Mouse (Mus musculus): ENCODE measurements around the gene Disc1. TPM values are rescaled to one million over a fixed set of nuclear protein-coding genes. Genes with fewer than 3 reads are reported as not detected.

Gene Disc1
- 1.6 and 2.1 TPM in 2 replicates for polyA plus RNA-seq (2015; fragmentation: Nextera tagmentation; extraction: Ambion mirVana)

DNA sequence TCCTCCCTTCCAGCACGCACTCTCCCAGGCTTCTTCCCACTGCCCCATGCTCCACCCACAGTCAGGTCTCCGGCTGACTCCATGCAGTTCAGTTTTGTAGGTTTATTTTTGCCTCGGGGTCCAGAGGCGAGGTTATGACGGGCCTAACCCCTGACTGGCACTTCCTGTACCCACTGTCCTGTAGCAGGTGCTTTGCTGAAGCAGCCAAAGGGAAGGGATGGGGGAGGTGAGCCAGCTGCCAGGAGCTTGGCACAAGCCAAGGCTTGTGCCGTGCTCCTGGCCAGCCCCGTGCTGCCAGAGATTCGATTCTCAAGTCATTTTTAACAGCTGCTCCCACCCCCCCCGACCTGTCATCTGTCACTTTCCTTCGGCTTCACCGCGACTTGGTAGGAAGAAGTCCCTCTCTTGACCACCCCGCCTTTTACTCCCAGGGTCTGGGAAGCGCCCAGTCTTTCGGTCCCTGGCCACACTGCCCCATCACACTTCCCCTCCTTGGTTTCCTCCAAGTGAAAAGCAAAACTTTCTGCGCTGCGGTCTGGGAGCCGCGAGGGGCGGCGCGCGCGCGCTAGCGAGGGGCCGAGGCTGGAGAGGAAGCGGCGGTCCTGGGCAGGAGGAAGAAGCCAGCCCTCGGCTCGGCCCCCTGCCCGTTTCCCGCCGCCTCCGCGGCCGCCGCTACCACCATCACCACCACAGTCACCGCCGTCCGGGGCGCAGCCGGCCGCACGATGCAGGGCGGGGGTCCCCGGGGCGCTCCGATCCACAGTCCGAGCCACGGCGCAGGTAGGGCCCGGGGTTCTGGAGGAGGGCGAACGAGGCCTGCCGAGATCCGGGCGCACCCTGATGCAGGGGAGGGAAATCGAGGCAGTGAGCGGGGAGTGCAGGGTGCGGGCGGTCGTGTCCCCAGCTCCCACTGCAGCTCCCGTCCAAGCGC is at the start of gene Disc1:
Disc1 (plus strand) TSS at position 691 of the 931 bp plus-strand sequence.
- no peaks in the 10 kb centered on the region for H3K9me3 ChIP-seq
- H3K4me3 ChIP-seq = peak within 1 kb of the TSS; percentile 59
- peak within 1 kb of the TSS; percentile 88 for H3K4me2 ChIP-seq
- WGBS = 2% methylated on average over 52 of the region's 65 CpGs
- peak; percentile 45 for ATAC-seq (ENCODE audit: low read depth)
- H3K27ac ChIP-seq (replicated peaks) = peak within 1 kb of the TSS; percentile 25
- H3K27me3 ChIP-seq = peaks cover 38% of the 10 kb centered on the region
- peaks cover 18% of the 10 kb centered on the region for H3K4me1 ChIP-seq (replicated peaks)
- no peaks in the 10 kb centered on the region for H3K36me3 ChIP-seq
- H3K9ac ChIP-seq = peak within 1 kb of the TSS; percentile 76

DNA sequence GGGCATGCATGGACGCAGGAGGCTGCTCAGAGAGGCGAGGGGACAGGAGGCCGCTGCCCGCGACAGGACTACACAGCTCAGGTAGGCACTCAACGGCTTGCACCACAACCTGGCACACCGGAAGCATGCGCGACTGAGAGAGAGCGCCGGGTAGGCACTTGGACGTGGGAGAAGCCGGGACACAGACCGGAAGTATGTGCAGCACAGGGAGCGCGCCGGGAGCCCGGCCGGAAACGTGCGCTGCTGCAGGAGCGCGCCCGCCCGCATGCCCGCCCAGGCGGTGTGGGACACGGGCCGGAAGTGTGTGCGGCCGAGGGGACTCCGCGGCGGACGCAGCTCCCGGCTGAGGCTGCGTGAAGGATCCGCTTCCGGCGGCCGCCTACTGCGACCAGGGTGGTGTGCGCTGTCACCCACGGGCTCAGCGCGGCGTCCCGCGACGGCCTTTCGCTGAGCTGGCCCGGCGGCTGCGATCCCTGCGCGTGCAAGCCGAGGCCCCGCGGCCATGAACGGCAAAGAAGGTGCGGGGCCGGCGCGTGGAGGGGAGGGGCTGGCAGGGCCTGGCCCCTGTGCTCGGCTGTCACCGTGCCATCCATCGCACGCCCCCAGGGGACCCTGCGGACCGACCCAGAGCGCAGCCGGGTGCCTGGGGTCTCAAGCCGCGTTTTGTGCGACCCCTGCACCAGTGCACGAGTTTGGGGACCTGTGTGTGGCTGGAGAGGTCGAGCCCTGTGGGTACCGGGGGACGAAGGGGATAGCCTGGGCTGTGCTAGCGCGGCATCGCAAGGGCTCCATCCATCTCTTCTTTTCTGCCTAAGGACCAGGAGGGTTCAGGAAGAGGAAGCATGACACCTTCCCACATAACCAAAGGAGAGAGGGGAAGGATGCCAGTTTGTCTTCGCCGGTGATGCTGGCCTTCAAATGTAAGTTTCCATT is 41.0 kb upstream of the Disc1 start, which contains the start of gene Tsnax:
Tsnax (plus strand) TSS at position 303 of the 933 bp plus-strand sequence.
- H3K4me1 ChIP-seq (replicated peaks) = peaks cover 9% of the 10 kb centered on the region
- peaks cover 33% of the 10 kb centered on the region for H3K36me3 ChIP-seq
- H3K27me3 ChIP-seq = no peaks in the 10 kb centered on the region
- 4% methylated on average over 75 of the region's 84 CpGs for WGBS
- H3K9ac ChIP-seq = peak within 1 kb of the TSS; percentile 96
- peak within 1 kb of the TSS; percentile 73 for H3K4me2 ChIP-seq
- H3K27ac ChIP-seq (replicated peaks) = peak within 1 kb of the TSS; percentile 88
- peak within 1 kb of the TSS; percentile 94 for H3K4me3 ChIP-seq
- peak; percentile 99 for ATAC-seq (ENCODE audit: low read depth)
- 0 out of 2 replicates have a peak, but pooled peaks cover 2% of the 10 kb centered on the region for H3K9me3 ChIP-seq

DNA sequence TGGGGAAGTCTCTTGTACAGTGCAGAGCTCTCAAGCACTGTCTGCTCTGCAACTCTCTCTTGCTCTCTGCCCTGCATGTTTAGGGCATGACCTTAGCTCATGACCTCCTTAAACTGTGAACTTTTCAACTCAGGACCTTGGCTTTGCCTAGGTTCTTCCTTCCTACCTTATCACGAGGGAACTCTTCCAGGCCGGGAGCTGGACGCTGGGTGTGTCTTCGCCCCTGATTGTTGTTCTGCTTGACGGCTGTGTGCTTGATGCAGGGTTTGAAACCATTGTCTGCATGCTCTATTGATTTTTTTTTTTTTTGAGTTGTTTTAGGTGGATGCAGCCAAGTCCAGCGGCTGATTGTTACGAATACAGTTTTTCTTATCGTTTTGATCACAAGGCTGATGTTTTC is 29.9 kb upstream of the Disc1 start:
- Histone ChIP-seq H3K4me2 (no peak overlapping the region), H3K9me3 (no peaks in the 10 kb centered on the region), H3K4me1 (replicated peaks) (peaks cover 15% of the 10 kb centered on the region), H3K36me3 (peaks cover 61% of the 10 kb centered on the region), H3K9ac (no peak overlapping the region), H3K27ac (replicated peaks) (no peak overlapping the region), H3K4me3 (no peak overlapping the region), H3K27me3 (no peaks in the 10 kb centered on the region)
- WGBS = 90% methylated on average over 8 of the region's 8 CpGs
- ATAC-seq (ENCODE audit: low read depth) = no peak

DNA sequence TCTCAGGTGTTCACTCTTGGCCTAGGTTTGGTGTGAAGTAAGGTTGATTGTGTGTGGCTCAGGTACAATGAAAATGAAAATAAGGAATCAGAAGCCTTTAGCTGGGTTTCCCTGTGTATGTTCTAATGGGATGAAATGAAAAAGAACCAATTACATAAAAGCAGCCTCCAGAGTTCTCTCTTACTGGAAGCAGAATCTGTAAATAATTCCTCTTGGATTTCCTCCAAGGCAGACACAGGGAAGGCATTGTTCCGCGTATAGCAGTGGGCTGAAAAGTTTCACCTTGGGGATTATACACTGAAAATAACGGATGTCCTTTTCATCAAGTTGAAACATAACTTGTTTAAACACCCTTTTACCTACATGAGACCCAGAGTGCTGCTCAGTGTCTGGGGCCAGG is 26.8 kb upstream of the Disc1 start:
- peaks cover 15% of the 10 kb centered on the region for H3K4me1 ChIP-seq (replicated peaks)
- peak overlapping the region; percentile 64 for H3K27ac ChIP-seq (replicated peaks)
- no peak for ATAC-seq (ENCODE audit: low read depth)
- no peak overlapping the region for H3K9ac ChIP-seq
- no peak overlapping the region for H3K4me3 ChIP-seq
- peaks cover 83% of the 10 kb centered on the region for H3K36me3 ChIP-seq
- no peaks in the 10 kb centered on the region for H3K9me3 ChIP-seq
- 62% methylated on average over 3 of the region's 3 CpGs for WGBS
- no peak overlapping the region for H3K4me2 ChIP-seq
- no peaks in the 10 kb centered on the region for H3K27me3 ChIP-seq

DNA sequence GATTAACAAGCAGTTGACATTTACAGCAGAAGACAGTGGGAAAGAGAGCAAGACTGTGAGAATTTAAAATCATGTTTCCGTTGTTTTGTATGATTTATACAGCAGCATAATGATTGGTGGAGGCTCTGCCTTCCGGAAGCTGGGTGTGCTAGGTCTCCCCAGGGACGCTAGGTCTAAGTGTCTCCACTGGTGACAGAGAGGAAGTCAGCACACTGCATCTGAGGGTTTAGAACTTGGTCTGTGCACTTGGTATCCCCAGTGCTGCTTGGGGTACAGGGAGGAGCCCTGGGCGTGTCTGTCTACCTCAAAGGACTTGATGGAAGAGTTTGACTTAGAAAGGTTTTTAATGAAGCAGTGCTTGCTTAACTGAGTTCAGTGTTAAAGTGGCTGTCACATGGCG is 25.2 kb upstream of the Disc1 start:
- H3K27ac ChIP-seq (replicated peaks) = no peak overlapping the region
- no peak overlapping the region for H3K9ac ChIP-seq
- H3K4me3 ChIP-seq = no peak overlapping the region
- H3K27me3 ChIP-seq = no peaks in the 10 kb centered on the region
- no peak for ATAC-seq (ENCODE audit: low read depth)
- peaks cover 97% of the 10 kb centered on the region for H3K36me3 ChIP-seq
- 89% methylated on average over 5 of the region's 5 CpGs for WGBS
- no peak overlapping the region for H3K4me2 ChIP-seq
- H3K4me1 ChIP-seq (replicated peaks) = peaks cover 15% of the 10 kb centered on the region
- H3K9me3 ChIP-seq = no peaks in the 10 kb centered on the region

DNA sequence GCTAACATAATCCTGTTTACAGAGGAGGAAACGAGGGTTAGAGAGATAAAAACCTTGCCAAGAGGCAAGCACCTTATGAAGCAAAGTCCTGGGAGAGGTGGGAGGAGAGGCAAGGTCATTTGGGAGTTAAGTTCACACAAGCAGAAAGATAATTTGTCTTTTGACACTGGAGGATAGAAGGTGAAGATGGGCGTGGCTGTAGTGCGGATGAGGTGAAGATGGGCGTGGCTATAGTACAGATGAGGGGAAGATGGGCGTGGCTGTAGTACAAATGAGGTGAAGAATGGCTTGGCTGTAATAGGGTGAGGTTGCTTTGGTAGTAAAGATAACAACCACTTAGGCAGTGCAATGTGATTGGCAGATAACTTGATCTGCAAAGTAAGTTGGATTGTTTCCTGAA is 22.7 kb upstream of the Disc1 start:
- Histone ChIP-seq H3K27me3 (no peaks in the 10 kb centered on the region), H3K4me2 (no peak overlapping the region), H3K9ac (no peak overlapping the region), H3K9me3 (no peaks in the 10 kb centered on the region), H3K4me3 (no peak overlapping the region), H3K36me3 (peaks cover 87% of the 10 kb centered on the region), H3K27ac (replicated peaks) (no peak overlapping the region), H3K4me1 (replicated peaks) (peaks cover 15% of the 10 kb centered on the region)
- ATAC-seq (ENCODE audit: low read depth) = no peak
- 81% methylated on average over 5 of the region's 5 CpGs for WGBS

DNA sequence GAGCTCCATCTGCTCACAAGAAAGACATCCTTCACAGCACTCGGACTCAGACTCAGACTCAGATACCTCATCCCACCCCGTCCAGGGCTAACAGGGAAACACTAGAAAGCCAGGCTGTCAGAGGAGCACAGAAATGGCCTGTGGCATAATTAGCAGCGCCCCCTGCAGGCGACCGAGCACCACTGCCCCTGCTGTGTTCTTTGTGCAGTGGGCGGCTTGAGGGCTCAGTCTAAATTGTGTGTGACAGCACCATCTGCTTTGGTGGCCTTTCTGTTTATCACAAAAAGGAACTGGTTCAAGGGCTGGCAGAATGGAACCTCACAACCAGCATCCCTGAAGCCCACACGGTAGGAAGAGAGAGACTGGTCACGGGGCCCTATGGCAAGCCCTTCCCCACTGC is 19.3 kb upstream of the Disc1 start:
- 27% methylated on average over 8 of the region's 8 CpGs for WGBS
- Histone ChIP-seq H3K9me3 (0 out of 2 replicates have a peak, but pooled peaks cover 2% of the 10 kb centered on the region), H3K4me2 (no peak overlapping the region), H3K27me3 (no peaks in the 10 kb centered on the region), H3K36me3 (peaks cover 88% of the 10 kb centered on the region), H3K4me1 (replicated peaks) (no peaks in the 10 kb centered on the region), H3K4me3 (no peak overlapping the region), H3K9ac (no peak overlapping the region), H3K27ac (replicated peaks) (peak overlapping the region; percentile 40)
- peak; percentile 43; the same call in 1 of the 2 replicates for ATAC-seq (ENCODE audit: low read depth)

DNA sequence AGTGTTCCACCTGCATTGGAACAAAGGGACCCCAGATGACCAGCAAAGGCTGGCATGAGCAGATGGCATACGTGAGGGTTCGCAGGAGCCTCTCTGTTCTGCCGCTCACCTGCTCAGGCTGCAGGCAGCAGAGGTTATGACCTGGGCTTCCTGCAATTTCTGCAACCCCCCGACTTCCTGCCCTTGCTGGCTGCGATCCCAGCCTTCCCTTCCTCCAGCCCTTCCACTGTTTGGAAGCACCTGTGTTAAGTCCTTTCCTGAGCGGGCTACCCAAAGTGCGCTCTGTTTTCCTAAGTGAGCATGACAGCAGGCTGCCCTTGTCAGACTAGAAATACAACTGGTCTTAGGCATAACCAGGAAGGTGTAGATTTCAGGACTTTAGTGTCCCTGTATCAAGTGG is 16.9 kb upstream of the Disc1 start:
- Histone ChIP-seq H3K9ac (no peak overlapping the region), H3K4me1 (replicated peaks) (no peaks in the 10 kb centered on the region), H3K4me3 (no peak overlapping the region), H3K36me3 (peaks cover 76% of the 10 kb centered on the region), H3K9me3 (0 out of 2 replicates have a peak, but pooled peaks cover 3% of the 10 kb centered on the region), H3K27ac (replicated peaks) (no peak overlapping the region), H3K4me2 (no peak overlapping the region), H3K27me3 (no peaks in the 10 kb centered on the region)
- 82% methylated on average over 7 of the region's 7 CpGs for WGBS
- ATAC-seq (ENCODE audit: low read depth) = no peak

DNA sequence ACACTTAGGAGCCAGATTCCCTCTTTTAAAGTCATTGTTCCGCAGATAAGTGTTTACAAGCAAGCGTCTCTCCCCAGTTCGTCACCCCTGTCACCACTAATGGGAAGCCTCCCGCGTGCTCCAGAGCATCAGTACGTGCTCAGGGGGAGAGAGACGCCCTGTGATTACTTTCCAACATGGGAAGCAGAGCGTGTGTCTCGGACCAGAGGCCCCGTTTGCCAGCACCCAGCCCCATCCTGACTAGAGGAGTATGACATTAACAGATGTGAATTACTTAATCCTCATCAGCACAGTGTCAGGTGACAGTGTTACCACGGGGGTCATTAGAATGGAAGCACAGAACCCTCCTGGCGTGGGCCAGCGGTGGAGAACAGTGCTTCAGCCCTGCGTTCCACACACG is 15.3 kb upstream of the Disc1 start:
- 0 out of 2 replicates have a peak, but pooled peaks cover 3% of the 10 kb centered on the region for H3K9me3 ChIP-seq
- H3K36me3 ChIP-seq = peaks cover 59% of the 10 kb centered on the region
- no peak for ATAC-seq (ENCODE audit: low read depth)
- 76% methylated on average over 15 of the region's 15 CpGs for WGBS
- H3K4me3 ChIP-seq = no peak overlapping the region
- no peaks in the 10 kb centered on the region for H3K27me3 ChIP-seq
- H3K4me2 ChIP-seq = no peak overlapping the region
- no peak overlapping the region for H3K9ac ChIP-seq
- no peak overlapping the region for H3K27ac ChIP-seq (replicated peaks)
- H3K4me1 ChIP-seq (replicated peaks) = 0 out of 2 replicates have a peak, but pooled peaks cover 5% of the 10 kb centered on the region

DNA sequence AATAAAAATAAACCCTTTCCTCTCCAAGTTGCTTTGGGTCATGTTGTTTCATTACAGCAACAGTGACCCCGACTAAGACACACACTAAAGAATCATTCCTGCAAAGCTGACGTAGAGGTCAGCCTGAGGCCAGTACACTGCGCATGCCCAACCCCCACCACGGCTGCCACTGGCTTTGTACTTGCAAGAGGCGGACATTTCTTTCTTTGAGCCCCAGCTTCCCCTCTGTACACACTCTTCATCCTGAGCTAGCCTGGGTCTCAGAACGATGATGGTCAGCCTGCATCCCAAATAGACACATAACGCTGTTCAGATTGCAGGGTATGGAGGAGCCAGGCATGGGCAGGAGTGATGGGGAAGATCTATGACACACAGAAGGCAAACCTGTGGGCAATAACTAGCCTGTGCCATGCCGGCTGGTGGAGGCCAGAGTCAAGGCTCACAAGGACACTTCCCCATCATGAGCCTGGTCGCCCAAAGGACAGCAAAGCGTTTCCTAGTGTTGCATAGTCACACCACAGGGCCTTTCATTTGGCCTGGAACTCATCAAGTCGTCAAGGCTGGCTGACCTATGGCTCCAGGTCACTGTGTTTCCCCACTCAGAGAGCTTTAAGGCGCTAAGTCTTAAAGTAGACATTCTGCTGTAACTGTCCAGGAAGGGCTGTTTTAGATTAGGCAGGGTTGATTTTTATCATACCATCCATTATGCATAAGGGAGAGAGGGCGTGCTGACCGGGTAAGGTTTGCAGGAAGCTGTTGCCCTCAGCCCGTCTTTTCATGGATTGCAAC is 13.2 kb upstream of the Disc1 start:
- 78% methylated on average over 15 of the region's 15 CpGs for WGBS
- ATAC-seq (ENCODE audit: low read depth) = no peak
- no peak overlapping the region for H3K9ac ChIP-seq

DNA sequence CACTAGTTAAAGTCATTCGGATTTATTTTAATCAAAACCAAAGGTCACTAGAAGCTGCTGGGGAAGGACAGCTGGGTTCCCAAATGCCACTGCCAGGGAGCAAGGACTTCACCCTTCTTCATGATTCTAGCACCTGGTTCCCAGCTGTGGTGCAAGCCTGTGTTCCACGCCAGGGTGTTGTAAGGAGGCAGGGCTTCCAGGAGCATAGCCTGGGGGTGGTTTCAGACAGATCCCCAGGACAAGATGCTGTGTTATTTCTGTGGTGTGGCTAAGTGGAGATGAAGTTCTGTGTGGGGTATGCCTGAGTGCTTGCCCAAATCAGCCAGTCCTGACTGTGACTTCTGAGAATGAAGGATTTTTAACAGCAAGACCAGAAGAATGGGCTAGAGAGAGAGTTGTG is 12.5 kb upstream of the Disc1 start:
- no peak overlapping the region for H3K9ac ChIP-seq
- WGBS = 70% methylated on average over 2 of the region's 2 CpGs
- 0 out of 2 replicates have a peak, but pooled peaks cover 5% of the 10 kb centered on the region for H3K4me1 ChIP-seq (replicated peaks)
- ATAC-seq (ENCODE audit: low read depth) = no peak
- H3K36me3 ChIP-seq = peaks cover 45% of the 10 kb centered on the region
- no peak overlapping the region for H3K4me2 ChIP-seq
- H3K9me3 ChIP-seq = 0 out of 2 replicates have a peak, but pooled peaks cover 3% of the 10 kb centered on the region
- no peak overlapping the region for H3K4me3 ChIP-seq
- H3K27me3 ChIP-seq = no peaks in the 10 kb centered on the region
- no peak overlapping the region for H3K27ac ChIP-seq (replicated peaks)

More for the DNA sequence above, 13.2 kb upstream of the Disc1 start:
- H3K4me2 ChIP-seq = no peak overlapping the region
- no peak overlapping the region for H3K27ac ChIP-seq (replicated peaks)
- 0 out of 2 replicates have a peak, but pooled peaks cover 5% of the 10 kb centered on the region for H3K4me1 ChIP-seq (replicated peaks)
- H3K27me3 ChIP-seq = no peaks in the 10 kb centered on the region
- peaks cover 52% of the 10 kb centered on the region for H3K36me3 ChIP-seq
- H3K4me3 ChIP-seq = no peak overlapping the region
- H3K9me3 ChIP-seq = 0 out of 2 replicates have a peak, but pooled peaks cover 3% of the 10 kb centered on the region

Measured in neural tube, embryonic 13.5 days (tissue).